Mouse (Mus musculus): ENCODE measurements around the gene Psenen.

GRCm38 (mm10) chr7:30518325-30518724, 45.1 kb downstream of the Psenen start:
- TF ChIP-seq CTCF (IDR thresholded peaks at IDR 0.05; ENCODE audit: borderline replicate concordance, control insufficient read depth, extremely low read depth, insufficient read depth, low read length, poor library complexity) (no peak), POLR2A (IDR thresholded peaks at IDR 0.05; ENCODE audit: control insufficient read depth, extremely low read depth, insufficient read depth, low read length, poor library complexity) (no peak)
